Mouse (Mus musculus): Measurements from ENCODE around the gene Naxd.

Gene Naxd

GRCm38 (mm10) chr8:11476338-11477177 lies 20.7 kb upstream of the Naxd start:
- 0 out of 2 replicates have a peak, but pooled peaks have one; percentile 19 for TF ChIP-seq NANOG (IDR thresholded peaks at IDR 0.05; ENCODE audit: borderline replicate concordance, low read length)
- no peak for TF ChIP-seq POU5F1 (IDR thresholded peaks at IDR 0.05; ENCODE audit: borderline replicate concordance, low read length)
- no peak for TF ChIP-seq CTCF (conservative IDR thresholded peaks at IDR 0.05; ENCODE audit: low read length)
- Histone ChIP-seq H3K4me3 (replicated peaks; ENCODE audit: low read length) (peak overlapping the region; percentile 20; the same call in 1 of the 2 replicates), H3K27me3 (ENCODE audit: insufficient read depth, low read length) (peaks cover 89% of the 10 kb centered on the region), H3K36me3 (ENCODE audit: insufficient read depth, low read length) (no peaks in the 10 kb centered on the region), H3K9me3 (ENCODE audit: low read length) (no peaks in the 10 kb centered on the region), H3K4me1 (replicated peaks; ENCODE audit: low read depth, low read length) (peaks cover 58% of the 10 kb centered on the region)

- Histone ChIP-seq H3K27me3 (ENCODE audit: insufficient read depth, low read length) (peaks cover 89% of the 10 kb centered on the region), H3K36me3 (ENCODE audit: insufficient read depth, low read length) (no peaks in the 10 kb centered on the region), H3K4me3 (replicated peaks; ENCODE audit: low read length) (peak overlapping the region; percentile 20; the same call in 1 of the 2 replicates), H3K9me3 (ENCODE audit: low read length) (no peaks in the 10 kb centered on the region), H3K4me1 (replicated peaks; ENCODE audit: low read depth, low read length) (peaks cover 64% of the 10 kb centered on the region)
- TF ChIP-seq CTCF (conservative IDR thresholded peaks at IDR 0.05; ENCODE audit: low read length) = no peak
Measured at GRCm38 (mm10) chr8:11477178-11477553, 20.1 kb upstream of the Naxd start.

DNA sequence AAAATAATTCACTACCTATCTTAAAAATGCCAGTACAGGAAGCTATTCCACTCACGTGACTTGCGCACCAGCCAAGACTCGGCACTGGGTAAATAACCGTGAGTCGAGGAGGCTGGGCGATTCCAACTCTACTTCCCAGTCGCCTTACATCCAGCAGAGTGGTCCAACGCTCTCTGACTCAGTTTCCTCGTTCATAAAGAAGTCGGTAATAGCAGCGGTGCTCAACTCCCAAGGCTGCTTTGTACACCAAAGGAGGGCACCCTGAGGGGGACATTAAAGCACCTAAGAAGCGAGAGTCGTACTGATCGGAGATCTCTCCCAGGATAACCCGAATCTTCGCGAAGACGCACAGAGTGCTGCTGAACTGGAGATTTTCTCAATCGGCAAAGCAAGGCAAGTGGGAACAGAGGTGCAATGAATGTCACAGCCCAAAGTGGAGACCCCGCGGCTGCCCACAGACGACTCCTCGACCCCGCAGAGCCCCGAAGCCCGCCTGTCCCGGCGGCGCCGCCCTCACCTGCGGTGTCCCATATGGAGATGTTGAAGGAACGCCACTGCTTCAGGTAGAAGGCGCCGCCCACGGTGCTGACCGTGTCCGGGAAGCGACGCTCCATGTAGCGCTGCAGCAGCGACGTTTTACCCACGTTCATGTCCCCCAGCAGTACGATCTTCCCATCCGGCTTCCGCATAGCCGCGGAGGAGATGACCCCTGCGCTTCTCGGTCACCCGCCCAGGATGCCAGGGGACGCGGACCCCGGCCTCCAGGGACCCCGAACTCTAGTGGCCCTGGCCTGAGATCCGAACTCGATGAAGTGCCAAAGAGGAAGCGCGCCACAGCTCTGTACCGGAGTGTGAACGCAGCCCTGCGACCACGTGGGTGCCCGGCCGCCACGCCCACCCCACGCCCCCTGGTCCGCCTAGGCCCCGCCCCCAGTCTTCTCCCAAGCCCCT lies 19.2 kb upstream of the Naxd start, which contains the start of gene Rab20:
TSS of gene Rab20 (minus strand) at position 900 of the 951 bp plus-strand sequence.
- no peaks in the 10 kb centered on the region for H3K9me3 ChIP-seq (ENCODE audit: low read length)
- TF ChIP-seq CTCF (conservative IDR thresholded peaks at IDR 0.05; ENCODE audit: low read length) (no peak), NANOG (IDR thresholded peaks at IDR 0.05; ENCODE audit: borderline replicate concordance, low read length) (no peak), POU5F1 (IDR thresholded peaks at IDR 0.05; ENCODE audit: borderline replicate concordance, low read length) (no peak)
- H3K4me3 ChIP-seq (replicated peaks; ENCODE audit: low read length) = peak within 1 kb of the TSS; percentile 81
- H3K27me3 ChIP-seq (ENCODE audit: insufficient read depth, low read length) = peaks cover 88% of the 10 kb centered on the region
- no peaks in the 10 kb centered on the region for H3K36me3 ChIP-seq (ENCODE audit: insufficient read depth, low read length)
- H3K4me1 ChIP-seq (replicated peaks; ENCODE audit: low read depth, low read length) = peaks cover 71% of the 10 kb centered on the region

GRCm38 (mm10) chr8:11478807-11479527 lies 18.3 kb upstream of the Naxd start:
- Histone ChIP-seq H3K4me3 (replicated peaks; ENCODE audit: low read length) (peak overlapping the region; percentile 67), H3K27me3 (ENCODE audit: insufficient read depth, low read length) (peaks cover 79% of the 10 kb centered on the region), H3K36me3 (ENCODE audit: insufficient read depth, low read length) (no peaks in the 10 kb centered on the region), H3K9me3 (ENCODE audit: low read length) (no peaks in the 10 kb centered on the region), H3K4me1 (replicated peaks; ENCODE audit: low read depth, low read length) (peaks cover 71% of the 10 kb centered on the region)
- TF ChIP-seq POU5F1 (IDR thresholded peaks at IDR 0.05; ENCODE audit: borderline replicate concordance, low read length) = no peak
- no peak for TF ChIP-seq CTCF (conservative IDR thresholded peaks at IDR 0.05; ENCODE audit: low read length)
- TF ChIP-seq NANOG (IDR thresholded peaks at IDR 0.05; ENCODE audit: borderline replicate concordance, low read length) = no peak

- Histone ChIP-seq H3K4me3 (replicated peaks; ENCODE audit: low read length) (peak overlapping the region; percentile 67; the same call in 1 of the 2 replicates), H3K9me3 (ENCODE audit: low read length) (no peaks in the 10 kb centered on the region), H3K36me3 (ENCODE audit: insufficient read depth, low read length) (no peaks in the 10 kb centered on the region), H3K4me1 (replicated peaks; ENCODE audit: low read depth, low read length) (peaks cover 71% of the 10 kb centered on the region), H3K27me3 (ENCODE audit: insufficient read depth, low read length) (peaks cover 73% of the 10 kb centered on the region)
- no peak for TF ChIP-seq NANOG (IDR thresholded peaks at IDR 0.05; ENCODE audit: borderline replicate concordance, low read length)
- no peak for TF ChIP-seq POU5F1 (IDR thresholded peaks at IDR 0.05; ENCODE audit: borderline replicate concordance, low read length)
- TF ChIP-seq CTCF (conservative IDR thresholded peaks at IDR 0.05; ENCODE audit: low read length) = no peak
Measured at GRCm38 (mm10) chr8:11479591-11479990, 17.7 kb upstream of the Naxd start.

- Histone ChIP-seq H3K9me3 (ENCODE audit: low read length) (no peaks in the 10 kb centered on the region), H3K27me3 (ENCODE audit: insufficient read depth, low read length) (peaks cover 51% of the 10 kb centered on the region), H3K4me3 (replicated peaks; ENCODE audit: low read length) (no peak overlapping the region), H3K4me1 (replicated peaks; ENCODE audit: low read depth, low read length) (peaks cover 52% of the 10 kb centered on the region), H3K36me3 (ENCODE audit: insufficient read depth, low read length) (no peaks in the 10 kb centered on the region)
- TF ChIP-seq POU5F1 (IDR thresholded peaks at IDR 0.05; ENCODE audit: borderline replicate concordance, low read length) (no peak), CTCF (conservative IDR thresholded peaks at IDR 0.05; ENCODE audit: low read length) (no peak), NANOG (IDR thresholded peaks at IDR 0.05; ENCODE audit: borderline replicate concordance, low read length) (no peak)
Measured at GRCm38 (mm10) chr8:11481876-11482275, 15.4 kb upstream of the Naxd start.

DNA sequence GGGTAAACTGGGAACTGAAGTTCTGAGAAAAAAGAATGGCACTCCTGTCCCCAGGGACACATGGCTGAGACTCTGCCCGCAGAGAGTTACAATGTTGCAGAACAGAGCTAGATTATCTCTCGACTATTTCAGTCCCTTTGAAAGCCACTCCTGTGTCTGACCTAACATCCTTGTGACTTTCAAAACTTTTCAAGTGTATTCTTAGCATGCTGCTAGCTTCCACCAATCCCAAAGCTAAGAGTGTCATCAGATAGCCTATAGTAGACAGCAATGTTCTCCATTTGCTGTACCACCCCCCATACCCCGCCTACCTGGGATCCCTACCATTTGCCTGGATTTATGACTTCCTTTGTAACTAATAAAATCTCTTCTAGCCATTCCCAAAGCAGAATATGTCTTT lies 14.8 kb upstream of the Naxd start:
- Histone ChIP-seq H3K36me3 (ENCODE audit: insufficient read depth, low read length) (no peaks in the 10 kb centered on the region), H3K4me1 (replicated peaks; ENCODE audit: low read depth, low read length) (peaks cover 50% of the 10 kb centered on the region), H3K27me3 (ENCODE audit: insufficient read depth, low read length) (peaks cover 44% of the 10 kb centered on the region), H3K4me3 (replicated peaks; ENCODE audit: low read length) (no peak overlapping the region), H3K9me3 (ENCODE audit: low read length) (no peaks in the 10 kb centered on the region)
- TF ChIP-seq NANOG (IDR thresholded peaks at IDR 0.05; ENCODE audit: borderline replicate concordance, low read length) (no peak), CTCF (conservative IDR thresholded peaks at IDR 0.05; ENCODE audit: low read length) (no peak), POU5F1 (IDR thresholded peaks at IDR 0.05; ENCODE audit: borderline replicate concordance, low read length) (no peak)
